Comparison of ENCODE assay signal across 9 mouse cellular contexts in genomic region chr7:130937266-130937841, GRCm38 (mm10). TPM values are rescaled to one million over a fixed set of nuclear protein-coding genes. Genes with fewer than 3 reads are reported as not detected.
DNase-seq lines count a peak whose midpoint lies in the region; ATAC-seq and TF ChIP-seq lines count a peak whose summit lies in the region.
"Had no signal": no experiment of that assay in that cellular context is flagged by ENCODE, and none has a peak within 500 bp of the region (broad histone marks: within the 10 kb centered on the region; RNA-seq: fewer than 3 reads in every experiment).

No protein-coding gene starts in this region.

- 30% methylated on average over 12 of the region's 12 CpGs for WGBS in hindbrain, embryonic 13.5 days
- 30% methylated on average over 12 of the region's 12 CpGs for WGBS in hindbrain, embryonic 10.5 days
- WGBS in heart, embryonic 12.5 days: 21% methylated on average over 12 of the region's 12 CpGs
- WGBS in limb, embryonic 13.5 days: 21% methylated on average over 12 of the region's 12 CpGs

- ATAC-seq in hindbrain, embryonic 13.5 days (ENCODE audit: low FRiP score): no peak
- ATAC-seq in heart, embryonic 12.5 days (ENCODE audit: insufficient number of reproducible peaks, low FRiP score): no peak
- no peak for ATAC-seq in limb, embryonic 13.5 days (ENCODE audit: low FRiP score, low read depth)

- no peak overlapping the region for H3K27ac ChIP-seq in hindbrain, embryonic 13.5 days
- no peak overlapping the region for H3K27ac ChIP-seq in hindbrain, embryonic 10.5 days
- no peak overlapping the region for H3K27ac ChIP-seq in bone marrow macrophage, adult 2 months (ENCODE audit: insufficient read depth, low read depth, low read length)
- no peak overlapping the region for H3K27ac ChIP-seq in heart, embryonic 12.5 days (ENCODE audit: poor library complexity, severe bottlenecking)
- H3K27ac ChIP-seq in limb, embryonic 13.5 days: no peak overlapping the region

- H3K4me3 ChIP-seq in hindbrain, embryonic 13.5 days: peak overlapping the region; percentile 51; the same call in 1 of the 2 replicates
- H3K4me3 ChIP-seq in hindbrain, embryonic 10.5 days: no peak overlapping the region
- H3K4me3 ChIP-seq in bone marrow macrophage, adult 2 months (ENCODE audit: insufficient read depth, low read length): peak overlapping the region; percentile 70; the same call in 1 of the 2 replicates
- peak overlapping the region; percentile 61 for H3K4me3 ChIP-seq in heart, embryonic 12.5 days
- H3K4me3 ChIP-seq in limb, embryonic 13.5 days: peak overlapping the region; percentile 59

- H3K4me1 ChIP-seq in hindbrain, embryonic 13.5 days (replicated peaks): peaks cover 24% of the 10 kb centered on the region
- H3K4me1 ChIP-seq in hindbrain, embryonic 10.5 days (replicated peaks): peaks cover 19% of the 10 kb centered on the region
- H3K4me1 ChIP-seq in bone marrow macrophage, adult 2 months (ENCODE audit: control insufficient read depth, insufficient read depth, low read length): peaks cover 8% of the 10 kb centered on the region
- H3K4me1 ChIP-seq in heart, embryonic 12.5 days (replicated peaks): peaks cover 31% of the 10 kb centered on the region
- H3K4me1 ChIP-seq in limb, embryonic 13.5 days: peaks cover 36% of the 10 kb centered on the region

- DNase-seq in hindbrain, embryonic 10.5 days (ENCODE audit: low spot score): no peak
- DNase-seq in ovary, postnatal 10 days (ENCODE audit: low spot score): no peak
- DNase-seq in left cerebral cortex, adult 18-20 months (ENCODE audit: low spot score in 2 of 2): no peak
- no peak for DNase-seq in spleen, postnatal 14 days (ENCODE audit: low spot score in 2 of 2)

- H3K9me3 ChIP-seq in hindbrain, embryonic 13.5 days: no peaks in the 10 kb centered on the region
- no peaks in the 10 kb centered on the region for H3K9me3 ChIP-seq in hindbrain, embryonic 10.5 days
- H3K9me3 ChIP-seq in heart, embryonic 12.5 days (replicated peaks): no peaks in the 10 kb centered on the region
- H3K9me3 ChIP-seq in limb, embryonic 13.5 days: no peaks in the 10 kb centered on the region

- no peak overlapping the region for H3K4me2 ChIP-seq in hindbrain, embryonic 13.5 days
- H3K4me2 ChIP-seq in heart, embryonic 12.5 days: peak overlapping the region; percentile 87
- H3K4me2 ChIP-seq in limb, embryonic 13.5 days (replicated peaks): peak overlapping the region; percentile 85

- TF ChIP-seq CTCF in bone marrow macrophage, adult 2 months (IDR thresholded peaks at IDR 0.05; ENCODE audit: low read depth, low read length): no peak

- no peaks in the 10 kb centered on the region for H3K36me3 ChIP-seq in hindbrain, embryonic 13.5 days
- H3K36me3 ChIP-seq in hindbrain, embryonic 10.5 days: no peaks in the 10 kb centered on the region
- H3K36me3 ChIP-seq in heart, embryonic 12.5 days: no peaks in the 10 kb centered on the region
- no peaks in the 10 kb centered on the region for H3K36me3 ChIP-seq in limb, embryonic 13.5 days

- no peak overlapping the region for H3K9ac ChIP-seq in hindbrain, embryonic 13.5 days
- peak overlapping the region; percentile 68 for H3K9ac ChIP-seq in heart, embryonic 12.5 days
- peak overlapping the region; percentile 67; the same call in 1 of the 2 replicates for H3K9ac ChIP-seq in limb, embryonic 13.5 days

- H3K27me3 ChIP-seq in hindbrain, embryonic 13.5 days: peaks cover 79% of the 10 kb centered on the region
- peaks cover 85% of the 10 kb centered on the region for H3K27me3 ChIP-seq in hindbrain, embryonic 10.5 days (ENCODE audit: insufficient read depth, poor library complexity, severe bottlenecking)
- peaks cover 36% of the 10 kb centered on the region for H3K27me3 ChIP-seq in heart, embryonic 12.5 days (replicated peaks)
- peaks cover 78% of the 10 kb centered on the region for H3K27me3 ChIP-seq in limb, embryonic 13.5 days

- TF ChIP-seq POLR2A in bone marrow macrophage, adult 2 months (IDR thresholded peaks at IDR 0.05; ENCODE audit: borderline replicate concordance, low read depth, low read length): no peak

RNA-seq across cellular contexts. Expression of gene Htra1, which starts 1.4 kb away (rescaled TPM):
- 11.2 and 15.4 TPM in 2 replicates for polyA plus RNA-seq in hindbrain, embryonic 13.5 days (2015; fragmentation: Nextera tagmentation; extraction: Ambion mirVana)
- 2.5 and 7.0 TPM in 2 replicates for polyA plus RNA-seq in hindbrain, embryonic 10.5 days (2016; fragmentation: Nextera tagmentation; extraction: Ambion mirVana)
- 0.84 and 1.5 TPM in 2 replicates for polyA plus RNA-seq in bone marrow macrophage, adult 2 months (2012; ENCODE audit: insufficient read depth, insufficient read length, missing spikeins)
- polyA plus RNA-seq in heart, embryonic 12.5 days (2016; fragmentation: Nextera tagmentation; extraction: Ambion mirVana): 72.8 and 75.2 TPM in 2 replicates
- polyA plus RNA-seq in limb, embryonic 13.5 days (2015; fragmentation: Nextera tagmentation; extraction: Ambion mirVana): 78.4 and 87.6 TPM in 2 replicates
- 100 to 1,000 TPM; 179 to 186 TPM for total RNA-seq in left cerebral cortex, adult 18-20 months (2021)
- total RNA-seq: common myeloid progenitor, adult 5-6 weeks had no signal
